Mouse (Mus musculus) macrophage (primary cell): ENCODE data around the gene Pbp2. TPM values are rescaled to one million over a fixed set of nuclear protein-coding genes. Genes with fewer than 3 reads are reported as not detected.

Experiments
- polyA plus RNA-seq: library from polyadenylated mRNA; stranded (reverse); fragments of 250-400 nt; gene quantifications from 3 replicates; pipeline ENCODE4 v1.2.4, GENCODE M21; 2018; ENCODE audit warnings: inconsistent platforms

Gene Pbp2
- polyA plus RNA-seq, 1 experiment from 2014 or later, result not detected

Other genes with a start within 250 kb of the Pbp2 start
- 0.06 to 0.11 TPM in 2 of 3 replicates, not detected in the other for gene Gprc5a, start 244.8 kb downstream of the Pbp2 start, polyA plus RNA-seq
- gene Gprc5d, start 192.1 kb downstream of the Pbp2 start, polyA plus RNA-seq, result not detected in 3 replicates
- gene Fam234b, start 112.4 kb downstream of the Pbp2 start, polyA plus RNA-seq, result 4.6 to 8.6 TPM (median 8.0 TPM) in 3 replicates
- gene Hebp1, start 112.4 kb downstream of the Pbp2 start, polyA plus RNA-seq, result 80.2 to 97.2 TPM (median 86.9 TPM) in 3 replicates
- 0.14 to 0.51 TPM (median 0.18 TPM) in 3 replicates for gene Gsg1, start 56.1 kb downstream of the Pbp2 start, polyA plus RNA-seq
- 209 to 490 TPM (median 475 TPM) in 3 replicates for gene Emp1, start 52.1 kb upstream of the Pbp2 start, polyA plus RNA-seq